Mouse (Mus musculus): ENCODE measurements around the gene Ap5m1. TPM values are rescaled to one million over a fixed set of nuclear protein-coding genes. Genes with fewer than 3 reads are reported as not detected.
"Not testable (repeated sequence)": the region's sequence is repeated elsewhere in the genome, so short reads cannot be mapped to it uniquely, and the experiment has no call there.

The Ap5m1 gene
- total and polyA plus RNA-seq, 3 experiments, result 6.1 to 54.2 (median 45.7) TPM

- DNase-seq (ENCODE audit: low spot score) (no peak), ATAC-seq (ENCODE audit: extremely low read depth, insufficient number of reproducible peaks, low FRiP score, poor library complexity, severe bottlenecking) (no peak)
- no peaks in the 10 kb centered on the region for H3K9me3 ChIP-seq (replicated peaks)
- no peak overlapping the region for H3K4me3 ChIP-seq (ENCODE audit: low read depth, low read length)
- TF ChIP-seq GATA1 (IDR thresholded peaks at IDR 0.05; ENCODE audit: borderline replicate concordance, low read length) (no peak), GATA2 (IDR thresholded peaks at IDR 0.05; ENCODE audit: borderline replicate concordance, low read depth, low read length) (no peak), POLR2AphosphoS5 (IDR thresholded peaks at IDR 0.05; ENCODE audit: insufficient replicate concordance, low read depth, low read length) (no peak), CTCF (IDR thresholded peaks at IDR 0.05; ENCODE audit: low read depth, low read length) (no peak), TAL1 (conservative IDR thresholded peaks at IDR 0.05; ENCODE audit: low read depth, low read length) (no peak)
- no peaks in the 10 kb centered on the region for H3K27me3 ChIP-seq (ENCODE audit: insufficient read depth, low read length)
- H3K36me3 ChIP-seq (replicated peaks), result peaks cover 61% of the 10 kb centered on the region
- no peaks in the 10 kb centered on the region for H3K4me1 ChIP-seq (ENCODE audit: insufficient read depth, low read depth, low read length)
These were observed 12.9 kb downstream of the Ap5m1 start for GRCm38 (mm10) chr14:49078820-49079219.

GRCm38 (mm10) chr14:49086522-49086921 lies 20.6 kb downstream of the Ap5m1 start:
- H3K36me3 ChIP-seq (replicated peaks), result peaks cover 51% of the 10 kb centered on the region
- no peaks in the 10 kb centered on the region for H3K4me1 ChIP-seq (ENCODE audit: insufficient read depth, low read depth, low read length)
- TF ChIP-seq POLR2AphosphoS5 (IDR thresholded peaks at IDR 0.05; ENCODE audit: insufficient replicate concordance, low read depth, low read length) (no peak), TAL1 (conservative IDR thresholded peaks at IDR 0.05; ENCODE audit: low read depth, low read length) (no peak), CTCF (IDR thresholded peaks at IDR 0.05; ENCODE audit: low read depth, low read length) (no peak), GATA2 (IDR thresholded peaks at IDR 0.05; ENCODE audit: borderline replicate concordance, low read depth, low read length) (no peak), GATA1 (IDR thresholded peaks at IDR 0.05; ENCODE audit: borderline replicate concordance, low read length) (no peak)
- DNase-seq (ENCODE audit: low spot score) (no peak), ATAC-seq (ENCODE audit: extremely low read depth, insufficient number of reproducible peaks, low FRiP score, poor library complexity, severe bottlenecking) (no peak)
- no peak overlapping the region for H3K4me3 ChIP-seq (ENCODE audit: low read depth, low read length)
- H3K9me3 ChIP-seq (replicated peaks), result no peaks in the 10 kb centered on the region
- no peaks in the 10 kb centered on the region for H3K27me3 ChIP-seq (ENCODE audit: insufficient read depth, low read length)

DNA sequence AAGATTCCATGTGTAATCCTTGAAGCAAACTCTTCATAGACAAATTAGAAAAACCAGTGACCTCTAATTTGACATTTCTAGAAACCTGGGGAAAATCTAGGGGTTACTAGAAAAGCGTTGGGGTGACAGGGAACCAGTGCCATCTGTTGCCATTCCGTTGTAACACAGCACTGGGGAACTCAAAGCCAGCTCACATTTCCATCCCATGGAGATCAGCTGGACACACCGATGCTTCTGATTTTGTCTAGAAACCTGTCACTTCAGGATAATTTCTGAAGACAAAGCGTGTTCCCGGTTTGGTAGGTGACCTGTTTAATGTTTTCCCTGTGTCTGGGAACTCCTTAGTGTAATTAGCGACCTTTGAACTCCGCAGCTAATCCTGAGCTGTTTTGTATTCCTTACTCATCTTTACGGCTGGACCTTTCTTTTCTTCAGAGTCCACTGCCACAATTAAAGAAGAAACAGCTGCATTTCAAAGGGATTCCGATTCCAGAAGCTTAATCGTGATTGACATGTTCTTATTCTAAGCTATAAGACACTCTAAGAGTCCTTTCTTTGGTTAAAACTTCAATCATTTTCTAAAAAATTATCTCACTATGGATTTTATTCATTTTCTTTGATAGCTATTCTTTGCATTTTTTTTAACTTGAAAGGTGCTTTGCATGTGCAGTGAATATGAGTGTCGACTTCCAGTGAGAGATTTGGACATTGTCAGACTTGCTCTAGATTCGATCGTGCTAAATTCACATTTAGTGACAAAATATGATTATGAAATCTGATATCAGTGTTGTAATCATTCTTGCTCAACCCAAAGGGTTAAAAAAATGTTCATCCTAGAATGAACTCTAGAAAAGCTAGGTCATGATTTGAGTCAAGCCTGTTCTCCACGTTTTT lies 22.5 kb downstream of the Ap5m1 start:
- ATAC-seq (ENCODE audit: extremely low read depth, insufficient number of reproducible peaks, low FRiP score, poor library complexity, severe bottlenecking), result no peak
- TF ChIP-seq POLR2AphosphoS5 (IDR thresholded peaks at IDR 0.05; ENCODE audit: insufficient replicate concordance, low read depth, low read length) (no peak), CTCF (IDR thresholded peaks at IDR 0.05; ENCODE audit: low read depth, low read length) (no peak), GATA1 (IDR thresholded peaks at IDR 0.05; ENCODE audit: borderline replicate concordance, low read length) (no peak), GATA2 (IDR thresholded peaks at IDR 0.05; ENCODE audit: borderline replicate concordance, low read depth, low read length) (no peak), TAL1 (conservative IDR thresholded peaks at IDR 0.05; ENCODE audit: low read depth, low read length) (no peak)
- no peak for DNase-seq (ENCODE audit: low spot score)
- H3K4me3 ChIP-seq (ENCODE audit: low read depth, low read length), result no peak overlapping the region
- no peaks in the 10 kb centered on the region for H3K4me1 ChIP-seq (ENCODE audit: insufficient read depth, low read depth, low read length)
- H3K9me3 ChIP-seq (replicated peaks), result no peaks in the 10 kb centered on the region
- H3K27me3 ChIP-seq (ENCODE audit: insufficient read depth, low read length), result no peaks in the 10 kb centered on the region
- H3K36me3 ChIP-seq (replicated peaks), result peaks cover 42% of the 10 kb centered on the region

- DNase-seq (ENCODE audit: low spot score), result no peak
- no peaks in the 10 kb centered on the region for H3K27me3 ChIP-seq (ENCODE audit: insufficient read depth, low read length)
- no peak overlapping the region for H3K4me3 ChIP-seq (ENCODE audit: low read depth, low read length)
- TF ChIP-seq CTCF (IDR thresholded peaks at IDR 0.05; ENCODE audit: low read depth, low read length) (no peak), GATA1 (IDR thresholded peaks at IDR 0.05; ENCODE audit: borderline replicate concordance, low read length) (no peak), TAL1 (conservative IDR thresholded peaks at IDR 0.05; ENCODE audit: low read depth, low read length) (no peak), POLR2AphosphoS5 (IDR thresholded peaks at IDR 0.05; ENCODE audit: insufficient replicate concordance, low read depth, low read length) (no peak), GATA2 (IDR thresholded peaks at IDR 0.05; ENCODE audit: borderline replicate concordance, low read depth, low read length) (no peak)
- no peak for ATAC-seq (ENCODE audit: extremely low read depth, insufficient number of reproducible peaks, low FRiP score, poor library complexity, severe bottlenecking)
- peaks cover 34% of the 10 kb centered on the region for H3K36me3 ChIP-seq (replicated peaks)
- H3K4me1 ChIP-seq (ENCODE audit: insufficient read depth, low read depth, low read length), result no peaks in the 10 kb centered on the region
- H3K9me3 ChIP-seq (replicated peaks), result no peaks in the 10 kb centered on the region
These were observed 23.7 kb downstream of the Ap5m1 start for GRCm38 (mm10) chr14:49089461-49090058.

DNA sequence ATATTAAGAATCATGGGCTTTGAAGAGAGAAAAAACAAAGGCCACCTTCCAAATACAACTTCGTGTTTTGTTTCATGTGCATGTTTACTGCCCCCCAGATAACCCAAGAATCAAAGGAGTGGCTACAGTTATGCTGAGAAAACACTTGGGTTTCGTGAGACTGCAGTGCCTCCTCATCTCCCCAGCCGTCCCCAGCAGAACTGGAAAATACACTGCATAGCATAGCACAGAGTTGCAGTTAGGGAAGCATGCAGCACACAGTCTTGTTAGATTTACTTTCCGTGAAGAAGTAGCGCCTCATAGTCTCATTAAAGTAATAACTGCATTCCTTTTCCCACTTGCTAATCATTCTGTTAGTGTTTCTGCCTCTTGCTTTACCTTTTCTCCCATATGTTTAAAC lies 24.2 kb downstream of the Ap5m1 start:
- no peak for ATAC-seq (ENCODE audit: extremely low read depth, insufficient number of reproducible peaks, low FRiP score, poor library complexity, severe bottlenecking)
- H3K36me3 ChIP-seq (replicated peaks), result peaks cover 32% of the 10 kb centered on the region

GRCm38 (mm10) chr14:49091277-49091676 lies 25.4 kb downstream of the Ap5m1 start:
- Histone ChIP-seq H3K27me3 (ENCODE audit: insufficient read depth, low read length) (no peaks in the 10 kb centered on the region), H3K36me3 (replicated peaks) (peaks cover 29% of the 10 kb centered on the region), H3K4me3 (ENCODE audit: low read depth, low read length) (no peak overlapping the region), H3K4me1 (ENCODE audit: insufficient read depth, low read depth, low read length) (no peaks in the 10 kb centered on the region), H3K9me3 (replicated peaks) (no peaks in the 10 kb centered on the region)
- no peak for ATAC-seq (ENCODE audit: extremely low read depth, insufficient number of reproducible peaks, low FRiP score, poor library complexity, severe bottlenecking)
- no peak for TF ChIP-seq POLR2AphosphoS5 (IDR thresholded peaks at IDR 0.05; ENCODE audit: insufficient replicate concordance, low read depth, low read length)
- TF ChIP-seq TAL1 (conservative IDR thresholded peaks at IDR 0.05; ENCODE audit: low read depth, low read length), result no peak
- no peak for TF ChIP-seq CTCF (IDR thresholded peaks at IDR 0.05; ENCODE audit: low read depth, low read length)
- no peak for TF ChIP-seq GATA1 (IDR thresholded peaks at IDR 0.05; ENCODE audit: borderline replicate concordance, low read length)
- no peak for TF ChIP-seq GATA2 (IDR thresholded peaks at IDR 0.05; ENCODE audit: borderline replicate concordance, low read depth, low read length)
- no peak for DNase-seq (ENCODE audit: low spot score)

More for the DNA sequence above, 24.2 kb downstream of the Ap5m1 start:
- H3K27me3 ChIP-seq (ENCODE audit: insufficient read depth, low read length), result no peaks in the 10 kb centered on the region
- H3K9me3 ChIP-seq (replicated peaks), result no peaks in the 10 kb centered on the region
- no peak overlapping the region for H3K4me3 ChIP-seq (ENCODE audit: low read depth, low read length)
- DNase-seq (ENCODE audit: low spot score), result no peak
- TF ChIP-seq POLR2AphosphoS5 (IDR thresholded peaks at IDR 0.05; ENCODE audit: insufficient replicate concordance, low read depth, low read length) (no peak), GATA2 (IDR thresholded peaks at IDR 0.05; ENCODE audit: borderline replicate concordance, low read depth, low read length) (no peak), CTCF (IDR thresholded peaks at IDR 0.05; ENCODE audit: low read depth, low read length) (no peak), TAL1 (conservative IDR thresholded peaks at IDR 0.05; ENCODE audit: low read depth, low read length) (no peak), GATA1 (IDR thresholded peaks at IDR 0.05; ENCODE audit: borderline replicate concordance, low read length) (no peak)
- no peaks in the 10 kb centered on the region for H3K4me1 ChIP-seq (ENCODE audit: insufficient read depth, low read depth, low read length)

DNA sequence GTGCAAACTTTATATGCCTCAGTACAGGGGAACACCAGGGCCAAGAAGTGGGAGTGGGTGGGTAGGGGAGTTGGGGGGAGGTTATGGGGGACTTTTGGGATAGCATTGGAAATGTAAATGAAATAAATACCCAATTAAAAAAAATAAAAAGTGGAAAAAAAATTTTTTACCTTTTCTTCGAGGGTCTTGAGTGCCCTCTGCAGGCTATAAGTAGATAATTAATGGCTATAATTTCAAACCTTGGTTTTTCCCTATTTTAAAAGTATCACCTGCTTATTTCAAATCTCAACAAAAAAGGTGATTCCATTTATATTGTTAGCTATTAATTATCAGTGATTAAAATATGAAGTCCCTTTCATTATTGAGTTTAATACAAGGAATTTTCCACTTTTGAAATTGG lies 25.9 kb downstream of the Ap5m1 start:
- not testable (repeated sequence) for H3K4me3 ChIP-seq (ENCODE audit: low read depth, low read length); DNase-seq (ENCODE audit: low spot score); H3K27me3 ChIP-seq (ENCODE audit: insufficient read depth, low read length); H3K9me3 ChIP-seq (replicated peaks); H3K4me1 ChIP-seq (ENCODE audit: insufficient read depth, low read depth, low read length); ATAC-seq (ENCODE audit: extremely low read depth, insufficient number of reproducible peaks, low FRiP score, poor library complexity, severe bottlenecking)
- peaks cover 24% of the 10 kb centered on the region for H3K36me3 ChIP-seq (replicated peaks)
